Mouse (Mus musculus): ENCODE measurements around the gene Plcl2. TPM values are rescaled to one million over a fixed set of nuclear protein-coding genes. Genes with fewer than 3 reads are reported as not detected.
"Not testable (repeated sequence)": the region's sequence is repeated elsewhere in the genome, so short reads cannot be mapped to it uniquely, and the experiment has no call there.

Plcl2 gene
- polyA plus RNA-seq, 1 experiment from 2014 or later = 6.7 TPM

DNA sequence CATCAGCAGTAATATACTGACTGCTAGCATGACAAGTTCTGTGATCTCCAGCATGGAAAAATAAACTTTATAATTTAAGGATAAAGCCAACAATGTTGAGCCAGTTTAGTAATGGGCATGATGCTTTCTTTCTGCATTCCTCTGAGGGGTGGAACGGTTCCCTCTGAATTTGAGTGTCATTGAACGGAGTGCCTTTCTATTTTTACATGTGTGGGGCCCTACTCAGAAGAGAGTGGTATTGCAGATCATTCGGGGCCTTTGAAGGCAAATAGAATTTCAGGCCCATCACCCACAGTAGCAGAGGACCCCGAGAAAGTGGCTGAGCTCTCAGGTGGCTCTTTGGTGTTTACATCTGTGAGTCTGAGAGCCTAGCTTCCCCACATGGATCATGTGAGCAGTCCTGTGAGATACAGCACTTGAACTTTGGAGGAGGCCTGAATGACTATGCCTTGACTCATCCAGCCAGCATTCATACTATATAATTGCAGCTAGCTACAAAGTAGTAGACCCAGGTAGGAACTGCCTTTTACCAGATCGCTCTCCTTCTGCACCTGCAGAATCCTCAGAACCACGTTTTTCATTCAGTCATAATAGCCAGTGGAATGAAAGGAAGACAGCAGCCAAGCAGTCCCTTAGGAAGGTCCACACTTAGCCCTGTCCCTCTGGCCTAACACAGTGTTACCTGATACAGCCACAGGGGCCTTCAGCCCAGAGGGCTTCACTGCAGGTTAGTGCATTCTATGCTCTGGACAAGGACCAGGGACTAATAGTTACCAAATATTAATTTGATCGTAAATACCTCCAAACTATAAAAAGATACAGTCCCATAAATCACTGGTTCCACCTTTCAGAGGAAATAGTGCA, 125.0 kb downstream of the Plcl2 start:
- H3K27me3 ChIP-seq (replicated peaks; ENCODE audit: control insufficient read depth, insufficient read depth, low read length) = no peaks in the 10 kb centered on the region
- H3K9me3 ChIP-seq (ENCODE audit: control insufficient read depth, low read length) = no peaks in the 10 kb centered on the region
- ATAC-seq (replicated peaks; ENCODE audit: low FRiP score, low TSS enrichment, low read depth) = peak; percentile 66
- no peaks in the 10 kb centered on the region for H3K4me1 ChIP-seq (replicated peaks; ENCODE audit: control insufficient read depth, insufficient read depth, low read length)
- no peaks in the 10 kb centered on the region for H3K36me3 ChIP-seq (ENCODE audit: control insufficient read depth, insufficient read depth, low read length)
- DNase-seq (ENCODE audit: low spot score) = no peak
- WGBS = 64% methylated on average over 7 of the region's 7 CpGs
- no peak overlapping the region for H3K4me3 ChIP-seq (ENCODE audit: low read depth, low read length)
- no peak overlapping the region for H3K4me2 ChIP-seq (ENCODE audit: low read length)
- H3K27ac ChIP-seq (ENCODE audit: low read depth) = 0 out of 2 replicates have a peak overlapping the region, but pooled peaks have one; percentile 9
- H3K9ac ChIP-seq (ENCODE audit: low read length) = no peak overlapping the region

- Histone ChIP-seq H3K9ac (ENCODE audit: low read length) (no peak overlapping the region), H3K4me2 (ENCODE audit: low read length) (no peak overlapping the region), H3K9me3 (ENCODE audit: control insufficient read depth, low read length) (no peaks in the 10 kb centered on the region), H3K27me3 (replicated peaks; ENCODE audit: control insufficient read depth, insufficient read depth, low read length) (no peaks in the 10 kb centered on the region), H3K27ac (ENCODE audit: low read depth) (no peak overlapping the region), H3K36me3 (ENCODE audit: control insufficient read depth, insufficient read depth, low read length) (no peaks in the 10 kb centered on the region), H3K4me1 (replicated peaks; ENCODE audit: control insufficient read depth, insufficient read depth, low read length) (no peaks in the 10 kb centered on the region), H3K4me3 (ENCODE audit: low read depth, low read length) (no peak overlapping the region)
- ATAC-seq (replicated peaks; ENCODE audit: low FRiP score, low TSS enrichment, low read depth) (no peak), DNase-seq (ENCODE audit: low spot score) (no peak)
- WGBS = 74% methylated on average over 8 of the region's 8 CpGs
These were observed 126.9 kb downstream of the Plcl2 start for GRCm38 (mm10) chr17:50635961-50636585.

- Histone ChIP-seq H3K4me2 (ENCODE audit: low read length) (no peak overlapping the region), H3K4me1 (replicated peaks; ENCODE audit: control insufficient read depth, insufficient read depth, low read length) (0 out of 2 replicates have a peak, but pooled peaks cover 3% of the 10 kb centered on the region), H3K27me3 (replicated peaks; ENCODE audit: control insufficient read depth, insufficient read depth, low read length) (no peaks in the 10 kb centered on the region), H3K4me3 (ENCODE audit: low read depth, low read length) (no peak overlapping the region), H3K9me3 (ENCODE audit: control insufficient read depth, low read length) (no peaks in the 10 kb centered on the region), H3K27ac (ENCODE audit: low read depth) (no peak overlapping the region), H3K9ac (ENCODE audit: low read length) (no peak overlapping the region), H3K36me3 (ENCODE audit: control insufficient read depth, insufficient read depth, low read length) (no peaks in the 10 kb centered on the region)
- DNase-seq (ENCODE audit: low spot score) = no peak
- ATAC-seq (replicated peaks; ENCODE audit: low FRiP score, low TSS enrichment, low read depth) = no peak
- 77% methylated on average over 3 of the region's 3 CpGs for WGBS
These were observed 129.6 kb downstream of the Plcl2 start for GRCm38 (mm10) chr17:50638791-50639190.

DNA sequence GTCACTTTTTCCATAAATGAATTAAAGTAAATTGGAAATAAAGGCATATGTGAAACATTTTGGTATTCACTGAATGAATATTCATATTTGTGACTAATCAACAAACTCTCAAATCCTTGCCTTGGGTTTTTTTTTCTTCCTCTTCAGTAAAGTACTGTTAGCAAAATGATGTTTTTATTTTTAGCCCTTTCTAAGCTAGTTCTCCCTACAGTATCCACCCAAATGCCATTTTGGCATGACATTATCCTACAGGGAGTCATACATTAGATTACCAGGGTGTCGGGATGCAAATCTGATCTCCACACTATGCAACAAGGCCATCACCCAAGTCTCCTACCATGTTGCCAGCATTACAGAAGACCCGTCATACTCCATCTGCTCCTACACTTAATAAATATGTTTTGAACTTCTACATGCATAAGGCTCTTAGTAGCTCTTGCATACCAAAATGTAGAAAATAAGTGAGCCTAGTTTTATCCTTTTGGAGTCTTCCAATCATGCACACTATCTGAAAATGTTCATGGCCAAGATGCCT, 131.9 kb downstream of the Plcl2 start:
- ATAC-seq (replicated peaks; ENCODE audit: low FRiP score, low TSS enrichment, low read depth) = no peak

GRCm38 (mm10) chr17:50641879-50642278, 132.7 kb downstream of the Plcl2 start:
- no peak overlapping the region for H3K9ac ChIP-seq (ENCODE audit: low read length)
- H3K4me3 ChIP-seq (ENCODE audit: low read depth, low read length) = no peak overlapping the region
- H3K36me3 ChIP-seq (ENCODE audit: control insufficient read depth, insufficient read depth, low read length) = no peaks in the 10 kb centered on the region
- ATAC-seq (replicated peaks; ENCODE audit: low FRiP score, low TSS enrichment, low read depth) (no peak), DNase-seq (ENCODE audit: low spot score) (no peak)
- H3K9me3 ChIP-seq (ENCODE audit: control insufficient read depth, low read length) = no peaks in the 10 kb centered on the region
- WGBS = 84% methylated on average over 1 of the region's 1 CpGs
- no peak overlapping the region for H3K27ac ChIP-seq (ENCODE audit: low read depth)
- H3K4me2 ChIP-seq (ENCODE audit: low read length) = no peak overlapping the region
- H3K27me3 ChIP-seq (replicated peaks; ENCODE audit: control insufficient read depth, insufficient read depth, low read length) = no peaks in the 10 kb centered on the region
- H3K4me1 ChIP-seq (replicated peaks; ENCODE audit: control insufficient read depth, insufficient read depth, low read length) = 0 out of 2 replicates have a peak, but pooled peaks cover 3% of the 10 kb centered on the region

More for the DNA sequence above, 131.9 kb downstream of the Plcl2 start:
- WGBS = 97% methylated on average over 2 of the region's 2 CpGs
- Histone ChIP-seq H3K36me3 (ENCODE audit: control insufficient read depth, insufficient read depth, low read length) (no peaks in the 10 kb centered on the region), H3K27ac (ENCODE audit: low read depth) (no peak overlapping the region), H3K4me2 (ENCODE audit: low read length) (no peak overlapping the region), H3K9ac (ENCODE audit: low read length) (no peak overlapping the region), H3K4me1 (replicated peaks; ENCODE audit: control insufficient read depth, insufficient read depth, low read length) (0 out of 2 replicates have a peak, but pooled peaks cover 3% of the 10 kb centered on the region), H3K27me3 (replicated peaks; ENCODE audit: control insufficient read depth, insufficient read depth, low read length) (no peaks in the 10 kb centered on the region), H3K4me3 (ENCODE audit: low read depth, low read length) (no peak overlapping the region), H3K9me3 (ENCODE audit: control insufficient read depth, low read length) (no peaks in the 10 kb centered on the region)
- DNase-seq (ENCODE audit: low spot score) = no peak

DNA sequence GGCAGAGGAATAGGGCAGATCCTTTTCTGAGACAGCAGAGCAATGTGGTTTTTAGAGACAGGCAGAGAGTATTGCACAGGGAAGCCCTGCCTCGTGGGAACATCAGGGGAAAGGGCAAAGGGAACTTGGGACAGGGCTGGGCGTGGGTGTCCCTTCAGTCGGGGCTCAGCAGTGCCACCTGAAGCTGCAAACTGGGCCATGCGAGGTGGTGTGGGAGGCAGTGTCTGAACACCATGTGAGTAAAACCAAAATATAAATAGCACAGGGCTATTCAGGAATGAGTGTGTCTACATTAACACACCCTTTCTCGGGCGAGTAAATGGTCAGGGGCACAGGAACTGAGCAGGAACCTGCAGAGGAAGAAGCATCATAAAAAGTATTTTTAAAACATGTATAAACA, 134.2 kb downstream of the Plcl2 start:
- H3K36me3 ChIP-seq (ENCODE audit: control insufficient read depth, insufficient read depth, low read length) = no peaks in the 10 kb centered on the region
- H3K9ac ChIP-seq (ENCODE audit: low read length) = no peak overlapping the region
- H3K27ac ChIP-seq (ENCODE audit: low read depth) = no peak overlapping the region
- WGBS = 64% methylated on average over 6 of the region's 6 CpGs
- peaks cover 8% of the 10 kb centered on the region for H3K9me3 ChIP-seq (ENCODE audit: control insufficient read depth, low read length)
- 0 out of 2 replicates have a peak, but pooled peaks cover 3% of the 10 kb centered on the region for H3K4me1 ChIP-seq (replicated peaks; ENCODE audit: control insufficient read depth, insufficient read depth, low read length)
- no peak for DNase-seq (ENCODE audit: low spot score)
- no peak for ATAC-seq (replicated peaks; ENCODE audit: low FRiP score, low TSS enrichment, low read depth)
- no peak overlapping the region for H3K4me2 ChIP-seq (ENCODE audit: low read length)
- H3K4me3 ChIP-seq (ENCODE audit: low read depth, low read length) = no peak overlapping the region
- H3K27me3 ChIP-seq (replicated peaks; ENCODE audit: control insufficient read depth, insufficient read depth, low read length) = no peaks in the 10 kb centered on the region

- Histone ChIP-seq H3K4me2 (ENCODE audit: low read length) (no peak overlapping the region), H3K4me1 (replicated peaks; ENCODE audit: control insufficient read depth, insufficient read depth, low read length) (0 out of 2 replicates have a peak, but pooled peaks cover 3% of the 10 kb centered on the region), H3K9ac (ENCODE audit: low read length) (no peak overlapping the region), H3K27ac (ENCODE audit: low read depth) (no peak overlapping the region), H3K9me3 (ENCODE audit: control insufficient read depth, low read length) (peaks cover 9% of the 10 kb centered on the region), H3K27me3 (replicated peaks; ENCODE audit: control insufficient read depth, insufficient read depth, low read length) (no peaks in the 10 kb centered on the region), H3K36me3 (ENCODE audit: control insufficient read depth, insufficient read depth, low read length) (no peaks in the 10 kb centered on the region), H3K4me3 (ENCODE audit: low read depth, low read length) (no peak overlapping the region)
- no peak for ATAC-seq (replicated peaks; ENCODE audit: low FRiP score, low TSS enrichment, low read depth)
- WGBS = 39% methylated on average over 6 of the region's 6 CpGs
- DNase-seq (ENCODE audit: low spot score) = no peak
These were observed 134.8 kb downstream of the Plcl2 start for GRCm38 (mm10) chr17:50643989-50644388.

DNA sequence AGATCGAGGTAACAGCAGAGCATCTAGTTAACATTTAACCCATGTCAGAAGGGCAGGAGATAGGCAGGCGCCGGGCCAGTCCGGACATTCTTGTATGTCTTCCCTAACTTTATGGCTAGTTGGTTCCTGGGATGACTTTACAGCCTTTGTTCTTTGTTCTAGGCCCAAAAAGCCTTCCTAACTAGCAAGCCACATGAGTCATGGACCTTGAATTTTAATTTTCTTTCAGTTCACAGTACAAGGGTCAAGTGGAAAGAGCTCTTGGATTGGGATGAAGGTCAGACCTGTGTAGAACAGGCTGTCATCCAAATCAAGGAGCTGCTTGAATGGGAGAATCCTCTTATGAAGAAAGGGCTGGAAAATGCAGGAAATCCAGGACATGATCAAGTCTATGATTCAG, 138.9 kb downstream of the Plcl2 start:
- not testable (repeated sequence) for H3K36me3 ChIP-seq (ENCODE audit: control insufficient read depth, insufficient read depth, low read length); ATAC-seq (replicated peaks; ENCODE audit: low FRiP score, low TSS enrichment, low read depth); H3K27me3 ChIP-seq (replicated peaks; ENCODE audit: control insufficient read depth, insufficient read depth, low read length); H3K4me1 ChIP-seq (replicated peaks; ENCODE audit: control insufficient read depth, insufficient read depth, low read length); H3K9ac ChIP-seq (ENCODE audit: low read length); DNase-seq (ENCODE audit: low spot score); H3K9me3 ChIP-seq (ENCODE audit: control insufficient read depth, low read length); H3K4me2 ChIP-seq (ENCODE audit: low read length); H3K27ac ChIP-seq (ENCODE audit: low read depth); H3K4me3 ChIP-seq (ENCODE audit: low read depth, low read length)
- 78% methylated on average over 4 of the region's 4 CpGs for WGBS
